Mouse (Mus musculus) erythroblast, embryonic 14.5 days (primary cell): Measurements from ENCODE around the gene Erbb2.

ENCODE experiments used
- GATA1 ChIP-seq: IDR thresholded peaks from 2 replicates; pipeline ENCODE4 v1.6.1; 2012; ENCODE audit warnings: low read length, inconsistent platforms, mixed read lengths
- TAL1 ChIP-seq: IDR thresholded peaks from 3 replicates; pipeline ENCODE4 v1.6.1; 2012; ENCODE audit warnings: low read length, inconsistent platforms, mixed read lengths

- no peak for TF ChIP-seq TAL1
- no peak for TF ChIP-seq GATA1
These were observed 30.6 kb upstream of the Erbb2 start for GRCm38 (mm10) chr11:98381651-98382050.
